Mouse (Mus musculus): ENCODE data around the gene Stim1.
A peak's percentile ranks its signal among the peaks of the same experiment; 100 is the strongest.
"Not testable (repeated sequence)": the region's sequence is repeated elsewhere in the genome, so short reads cannot be mapped to it uniquely, and the experiment has no call there.

Gene Stim1

DNA sequence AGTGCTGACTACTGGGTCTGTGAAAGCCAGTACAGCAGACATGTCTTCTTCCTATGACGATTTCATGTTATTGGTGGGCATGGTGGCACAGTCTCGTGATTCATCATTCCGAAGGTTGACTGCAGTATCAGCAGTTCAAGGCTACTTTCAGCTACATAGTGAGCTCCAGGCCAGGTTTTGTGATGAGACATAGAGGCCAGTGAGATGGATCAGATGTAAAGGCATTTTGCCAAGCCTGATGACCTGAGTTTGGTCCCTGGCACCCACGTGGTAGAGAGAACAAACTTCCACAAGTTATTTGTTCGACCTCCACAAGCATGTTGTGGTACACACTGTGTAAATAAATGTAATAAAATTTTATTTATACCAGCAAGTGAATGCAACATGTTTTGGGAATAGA lies 102.9 kb downstream of the Stim1 start:
- DNase-seq: peak; percentile 39

DNA sequence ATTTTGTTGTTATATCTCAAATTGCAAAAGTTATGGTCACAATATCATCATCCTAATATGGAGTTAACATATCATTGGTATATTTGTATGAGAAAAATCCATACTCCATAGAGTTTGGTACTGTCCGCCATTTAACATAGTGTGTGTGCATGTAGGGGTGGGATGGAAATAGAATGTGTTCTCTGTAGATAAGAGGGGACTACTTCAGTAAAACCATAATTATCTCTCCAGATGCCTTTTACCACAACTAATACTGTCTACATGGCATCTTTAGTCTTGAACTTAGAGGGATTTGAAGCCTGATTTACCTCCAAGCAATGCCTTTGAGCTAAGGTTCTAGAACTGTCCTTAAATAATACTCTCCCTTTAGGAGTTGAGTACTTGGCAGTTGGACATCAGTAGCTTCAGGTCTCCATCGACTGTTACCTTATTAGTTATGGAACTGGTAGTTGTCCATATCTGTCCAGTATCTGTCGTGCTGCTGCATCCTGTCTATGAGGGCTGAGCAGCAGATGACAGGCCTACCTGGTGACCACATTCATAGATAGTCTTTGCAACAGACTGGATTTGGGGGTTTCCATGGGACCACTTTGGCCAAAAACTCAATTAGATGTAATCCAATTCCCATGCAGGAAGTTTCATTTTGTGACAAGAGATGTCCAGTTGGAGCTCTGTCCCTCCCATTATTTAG lies 105.9 kb downstream of the Stim1 start:
- DNase-seq: no peak

DNA sequence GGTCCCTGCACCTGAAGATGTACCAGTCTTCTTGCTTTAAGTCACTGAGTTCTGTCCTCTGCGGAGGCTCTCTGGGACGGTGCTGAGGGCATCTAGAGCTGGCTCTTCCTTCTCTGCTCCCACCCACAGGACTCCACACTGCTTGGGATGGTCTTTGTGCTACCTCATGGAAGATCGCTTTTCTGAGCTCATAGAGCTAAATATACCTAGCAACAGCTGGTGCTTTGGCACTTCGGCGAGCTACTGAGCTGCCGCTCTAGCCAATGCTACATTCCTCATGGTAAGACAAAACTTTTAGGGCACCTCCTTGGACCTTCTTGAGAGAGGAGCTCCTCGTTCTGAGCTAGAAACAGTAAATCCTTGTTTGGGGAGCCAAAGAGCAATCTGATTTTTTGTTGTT lies 115.6 kb downstream of the Stim1 start:
- no peak for DNase-seq

DNA sequence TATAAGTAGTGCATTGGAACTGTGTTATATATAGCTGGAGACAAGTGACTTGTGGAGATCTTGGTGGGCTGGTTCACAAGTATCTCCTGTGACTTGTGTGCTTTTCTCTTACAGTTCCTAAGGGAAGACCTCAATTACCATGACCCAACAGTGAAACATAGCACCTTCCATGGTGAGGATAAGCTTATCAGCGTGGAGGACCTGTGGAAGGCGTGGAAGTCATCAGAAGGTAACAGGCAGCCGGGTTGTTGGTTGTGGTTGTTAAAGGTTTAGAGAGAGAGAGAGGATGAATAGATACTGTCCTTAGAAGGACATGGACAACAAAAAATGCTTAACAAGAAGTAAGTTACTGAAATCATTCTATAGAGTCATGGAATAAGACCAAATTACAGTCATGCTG lies 118.4 kb downstream of the Stim1 start:
- DNase-seq: no peak

DNA sequence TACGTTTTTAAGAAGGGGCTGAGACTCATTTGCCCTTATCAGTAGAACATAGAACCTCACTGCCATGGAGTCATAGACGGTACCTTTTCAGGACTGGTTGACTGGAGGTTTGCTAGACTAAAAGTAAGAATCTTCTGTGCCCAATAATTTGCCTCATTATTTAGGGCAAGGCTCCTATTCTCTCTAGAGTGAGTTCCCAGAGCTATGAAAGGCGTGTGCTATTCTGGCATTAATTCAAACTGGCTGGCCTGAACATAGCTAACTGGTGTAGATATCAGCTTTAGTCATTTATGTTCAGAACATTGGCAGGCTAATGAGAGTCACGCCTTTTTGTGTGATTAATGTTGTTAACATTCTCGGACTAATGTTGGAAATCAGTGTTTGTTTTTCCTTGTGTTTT lies 121.5 kb downstream of the Stim1 start:
- no peak for DNase-seq

DNA sequence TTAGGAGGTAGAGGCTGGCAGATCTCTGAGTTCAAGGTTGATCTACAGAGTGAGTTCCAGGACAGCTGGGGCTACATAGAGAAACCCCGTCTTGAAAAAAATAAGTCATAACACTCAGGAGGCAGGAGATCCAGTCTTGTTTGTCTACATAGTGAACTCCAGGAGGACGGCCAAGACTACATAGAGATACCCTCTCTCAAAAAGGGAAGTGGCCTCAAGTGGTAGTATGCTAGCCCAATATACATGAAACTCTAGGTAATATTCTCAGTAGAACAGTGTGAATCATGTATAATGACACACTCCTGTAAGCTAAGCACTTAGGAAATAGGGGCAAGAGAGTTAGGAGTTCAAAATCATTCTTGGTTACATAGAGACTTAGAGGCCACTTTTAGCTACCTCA lies 126.3 kb downstream of the Stim1 start:
- no peak for DNase-seq

DNA sequence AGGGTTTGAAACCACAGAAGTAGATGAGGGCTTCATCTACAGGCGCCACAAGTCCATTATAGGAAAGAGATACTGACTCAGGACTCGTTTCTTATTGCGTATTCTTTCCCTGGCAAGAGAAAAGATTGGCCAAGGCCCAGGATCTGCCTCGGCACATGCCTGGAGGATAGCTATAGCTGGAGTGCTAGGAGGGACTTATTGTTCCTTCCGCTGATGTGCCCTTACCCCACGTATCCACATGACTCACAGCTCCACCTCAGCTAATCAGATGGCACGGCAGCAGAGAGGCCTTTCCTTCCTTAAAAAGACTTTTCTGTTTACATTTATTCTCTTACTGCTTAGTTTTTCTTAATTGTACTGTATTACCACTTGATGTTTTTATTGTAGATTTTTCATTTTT lies 128.3 kb downstream of the Stim1 start:
- no peak for DNase-seq

DNA sequence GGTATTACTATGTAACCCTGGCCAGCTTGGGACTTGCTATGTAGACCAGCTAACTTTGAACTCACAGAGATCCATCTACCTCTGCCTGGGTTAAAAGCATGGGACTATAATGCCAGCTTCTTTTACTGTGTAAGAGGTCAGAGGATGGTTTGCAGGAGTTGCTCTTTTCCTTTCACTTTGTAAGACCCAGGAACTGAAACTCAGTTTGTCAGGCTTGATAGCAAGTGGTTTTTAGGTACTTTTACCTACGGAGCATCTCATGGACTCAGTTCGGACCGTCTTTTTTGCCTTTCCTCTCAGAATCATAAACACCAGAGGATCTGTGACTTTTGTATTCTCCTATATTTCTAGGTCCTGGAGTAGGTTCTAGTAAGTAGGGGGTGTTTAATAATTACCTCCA lies 128.7 kb downstream of the Stim1 start:
- DNase-seq: no peak

DNA sequence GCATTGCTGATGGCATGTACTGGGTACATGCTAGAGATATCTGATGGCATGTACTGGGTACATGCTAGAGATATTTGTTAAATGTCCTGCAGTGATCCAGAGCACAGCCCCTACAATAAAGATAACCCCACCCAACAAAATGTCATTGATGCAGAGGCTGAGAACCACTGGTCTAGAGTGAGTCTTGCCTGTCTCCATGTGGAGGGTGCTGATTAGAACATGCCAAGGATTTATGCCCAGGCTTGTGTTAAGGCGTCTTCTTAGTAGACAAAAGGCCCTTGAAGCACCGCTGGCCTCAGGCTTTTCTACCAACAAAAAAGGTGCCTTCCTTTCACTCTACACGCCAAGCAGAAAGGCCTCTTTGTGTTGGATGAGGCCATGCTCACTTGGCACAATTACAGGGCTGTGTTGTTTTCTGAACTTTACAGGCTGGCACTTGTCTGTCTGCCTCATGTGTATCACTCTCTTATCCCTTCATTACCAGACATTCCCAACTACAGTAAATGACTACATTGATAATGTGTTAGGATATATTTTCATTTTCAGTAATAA lies 131.7 kb downstream of the Stim1 start:
- DNase-seq: no peak

DNA sequence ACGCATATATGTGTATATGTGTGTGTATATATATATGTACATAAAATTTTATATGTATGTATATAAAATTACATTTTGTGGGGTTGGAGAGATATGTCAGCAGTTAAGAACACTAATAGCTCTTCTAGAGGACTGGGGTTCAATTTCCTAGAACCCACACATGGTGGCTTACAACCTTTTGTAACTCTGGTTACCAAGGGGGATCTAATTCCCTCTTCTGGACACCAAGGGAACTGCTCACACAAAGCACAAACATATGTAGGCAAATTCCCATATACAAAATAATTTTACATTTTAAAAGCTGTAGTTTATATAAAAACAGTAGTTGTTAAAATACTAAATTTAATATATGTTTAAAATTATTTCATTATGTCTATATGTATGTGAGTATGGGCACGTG lies 136.5 kb downstream of the Stim1 start:
- no peak for DNase-seq

DNA sequence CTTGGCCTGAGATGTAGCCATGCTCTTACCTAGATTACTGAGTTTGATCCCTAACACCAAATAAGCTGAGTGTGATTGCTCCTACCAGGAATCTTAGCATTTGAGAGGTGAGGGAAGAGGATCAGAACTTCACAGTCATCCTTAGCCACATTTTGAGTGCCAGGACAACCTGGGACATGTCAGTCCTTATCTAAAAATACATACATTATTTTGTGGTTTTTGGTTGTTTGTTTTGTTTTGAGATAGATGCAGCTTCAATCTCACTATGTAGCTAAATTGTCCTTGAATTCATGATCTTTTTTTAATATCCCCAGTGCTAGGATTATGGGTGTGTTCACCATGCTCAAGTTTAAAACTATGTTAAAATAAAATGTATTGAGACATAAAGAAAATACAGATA lies 139.8 kb downstream of the Stim1 start:
- DNase-seq: no peak

DNA sequence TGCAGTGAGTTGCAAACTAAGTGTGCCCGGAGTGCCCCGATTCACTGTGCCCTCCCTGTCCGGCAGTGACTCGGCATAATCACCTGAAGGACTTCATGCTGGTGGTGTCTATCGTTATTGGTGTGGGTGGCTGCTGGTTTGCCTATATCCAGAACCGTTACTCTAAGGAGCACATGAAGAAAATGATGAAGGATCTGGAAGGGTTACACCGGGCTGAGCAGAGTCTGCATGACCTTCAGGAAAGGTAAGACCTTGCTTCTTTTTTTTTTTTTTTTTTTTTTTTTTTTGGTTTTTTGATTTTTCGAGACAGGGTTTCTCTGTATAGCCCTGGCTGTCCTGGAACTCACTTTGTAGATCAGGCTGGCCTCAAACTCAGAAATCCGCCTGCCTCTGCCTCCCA lies 147.7 kb downstream of the Stim1 start:
- DNase-seq: not testable (repeated sequence)

DNA sequence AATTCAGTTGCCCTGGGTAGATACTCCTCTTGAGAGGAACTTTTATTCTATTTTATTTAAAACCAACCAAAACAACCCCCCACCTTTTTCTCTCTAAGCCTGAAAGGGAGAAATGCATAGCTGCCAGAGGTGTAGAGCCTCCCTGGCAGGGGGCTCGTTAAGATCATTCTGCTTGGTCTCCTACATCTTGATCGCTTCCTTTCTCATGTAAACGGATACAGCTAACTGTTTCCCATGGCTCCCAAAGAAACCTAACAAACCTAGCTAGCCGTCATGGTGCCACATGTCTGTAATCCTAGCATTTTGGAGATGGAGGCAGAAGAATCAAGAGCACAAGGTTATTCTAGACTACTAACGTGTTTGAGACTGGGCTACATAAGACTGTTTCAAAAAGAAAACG lies 148.2 kb downstream of the Stim1 start:
- DNase-seq: no peak

DNA sequence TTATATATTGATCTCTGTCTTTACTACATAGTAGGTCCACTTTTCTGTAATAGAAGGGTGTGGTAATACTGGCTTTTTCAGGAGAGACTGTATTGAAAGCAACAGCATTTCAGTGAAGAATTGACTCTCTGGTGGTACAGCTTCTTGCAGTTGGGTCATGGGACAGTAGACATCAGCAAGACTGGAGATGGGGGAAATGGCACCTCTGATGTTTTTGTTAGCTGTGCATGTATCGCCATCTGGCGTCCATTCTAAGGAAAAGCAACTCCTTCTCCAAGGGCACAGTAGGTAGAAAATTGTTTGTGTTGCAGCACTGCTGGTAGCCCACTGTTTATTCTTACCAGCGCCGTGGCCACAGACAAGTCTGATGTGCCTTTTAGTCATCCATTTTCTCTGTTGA lies 149.8 kb downstream of the Stim1 start:
- DNase-seq: peak; percentile 76

DNA sequence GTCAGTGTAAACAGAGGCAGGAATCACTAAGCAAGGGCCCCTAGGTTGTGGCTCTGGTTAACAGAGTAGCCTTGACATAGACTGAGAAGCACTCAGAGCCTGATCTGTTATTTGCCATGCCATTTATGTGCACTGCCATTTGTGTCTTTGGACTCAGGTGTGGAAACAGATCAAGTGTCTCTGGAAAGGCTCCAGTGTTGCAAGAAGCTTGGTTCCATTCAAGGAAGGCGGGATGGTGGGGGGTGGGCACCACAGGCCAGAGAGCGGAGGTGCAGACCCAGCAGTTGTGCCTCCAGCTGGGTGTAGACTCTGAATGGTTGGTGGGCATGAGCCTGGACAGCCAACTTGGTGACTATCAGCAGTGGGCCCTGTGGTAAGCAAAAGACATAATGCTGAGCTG lies 154.4 kb downstream of the Stim1 start:
- DNase-seq: no peak

DNA sequence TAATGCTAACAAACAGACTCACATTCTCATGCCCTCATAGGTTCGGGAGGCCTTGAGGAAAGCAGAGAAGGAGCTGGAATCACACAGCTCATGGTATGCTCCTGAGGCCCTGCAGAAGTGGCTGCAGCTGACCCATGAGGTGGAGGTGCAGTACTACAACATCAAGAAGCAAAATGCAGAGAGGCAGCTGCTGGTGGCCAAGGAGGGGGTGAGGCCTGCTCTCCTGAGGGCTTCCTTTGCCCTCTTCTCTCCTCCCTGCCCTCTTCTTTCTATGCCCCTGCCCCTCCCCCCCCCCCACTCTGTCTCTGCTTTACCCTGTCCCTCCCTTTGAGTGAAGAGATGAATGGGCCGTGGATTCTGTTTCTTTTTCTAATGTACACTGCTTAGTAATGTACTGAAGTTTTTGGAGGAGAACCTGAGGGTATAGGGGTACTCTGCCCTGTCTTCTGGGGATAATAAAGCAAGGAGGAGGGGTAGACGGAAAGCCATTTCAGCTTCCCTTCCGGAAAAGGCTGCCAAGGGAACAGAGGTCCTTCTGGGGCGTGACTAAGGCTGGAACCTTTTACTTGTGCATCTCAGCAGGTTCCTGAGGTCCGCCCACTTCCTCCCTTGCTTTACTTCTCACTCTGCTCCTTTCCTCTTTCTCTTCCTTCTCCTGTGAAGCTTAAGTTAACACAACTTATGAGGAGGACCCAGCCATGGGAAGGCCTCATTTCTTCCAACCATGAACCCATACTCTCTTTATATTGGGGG lies 158.5 kb downstream of the Stim1 start:
- DNase-seq: no peak

DNA sequence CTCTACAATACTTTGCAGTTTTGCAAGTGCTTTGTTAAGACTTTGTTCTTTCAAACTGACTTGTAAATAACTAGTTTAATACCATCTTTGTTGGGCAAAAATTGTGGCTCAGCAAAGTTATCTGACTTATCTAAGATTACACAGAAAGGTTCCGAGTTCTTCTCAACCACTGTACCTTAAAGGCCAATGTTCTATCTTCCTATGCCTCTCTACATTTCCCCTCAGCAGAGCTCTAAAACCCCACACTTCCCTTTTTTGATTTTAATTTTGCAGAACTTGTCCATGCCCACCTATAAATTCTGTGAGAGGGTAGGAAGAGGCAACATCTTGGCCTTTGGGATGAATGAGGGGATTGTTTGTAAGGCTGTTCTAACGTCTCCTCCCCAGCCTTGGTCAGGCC lies 166.7 kb downstream of the Stim1 start:
- no peak for DNase-seq

DNA sequence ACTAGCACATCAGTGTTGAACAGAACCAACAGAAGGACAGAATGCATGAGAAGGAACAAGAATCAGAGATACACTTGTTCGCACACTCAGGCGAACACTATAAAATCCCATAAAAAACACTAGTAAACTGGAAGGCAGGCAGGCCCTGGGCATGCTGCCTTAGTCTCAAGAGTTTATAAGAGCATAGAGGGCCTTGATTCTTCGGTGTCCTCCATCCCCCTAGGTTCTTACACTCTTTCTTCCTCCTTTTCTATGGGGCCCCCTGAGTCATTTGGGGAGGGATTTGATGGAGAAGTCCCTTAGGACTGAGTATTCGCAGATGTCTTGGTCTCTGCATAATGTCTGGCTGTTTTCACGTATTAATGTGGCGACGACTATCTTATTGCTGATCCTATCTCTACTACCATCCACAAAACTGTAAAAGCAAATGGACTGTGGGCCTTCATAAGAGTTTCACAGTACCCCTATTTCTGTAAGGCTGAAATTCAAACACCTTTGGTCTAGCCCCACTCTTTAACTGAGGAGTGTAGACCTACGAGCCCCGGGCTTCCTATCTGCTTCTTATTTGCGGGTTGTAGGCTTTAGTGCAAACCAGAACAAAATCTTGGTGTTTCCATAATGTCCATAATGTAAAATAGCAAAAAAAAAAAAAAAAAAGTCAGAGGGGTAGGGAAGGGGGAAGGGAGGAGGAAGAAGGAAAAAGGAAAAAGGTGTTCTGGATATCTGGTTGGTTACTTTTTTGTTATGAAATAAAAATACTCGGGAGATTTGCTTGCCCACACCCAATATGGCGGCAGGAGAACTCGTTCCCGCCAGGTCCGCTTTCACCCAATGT lies 173.4 kb downstream of the Stim1 start:
- peak; percentile 35 for DNase-seq

DNA sequence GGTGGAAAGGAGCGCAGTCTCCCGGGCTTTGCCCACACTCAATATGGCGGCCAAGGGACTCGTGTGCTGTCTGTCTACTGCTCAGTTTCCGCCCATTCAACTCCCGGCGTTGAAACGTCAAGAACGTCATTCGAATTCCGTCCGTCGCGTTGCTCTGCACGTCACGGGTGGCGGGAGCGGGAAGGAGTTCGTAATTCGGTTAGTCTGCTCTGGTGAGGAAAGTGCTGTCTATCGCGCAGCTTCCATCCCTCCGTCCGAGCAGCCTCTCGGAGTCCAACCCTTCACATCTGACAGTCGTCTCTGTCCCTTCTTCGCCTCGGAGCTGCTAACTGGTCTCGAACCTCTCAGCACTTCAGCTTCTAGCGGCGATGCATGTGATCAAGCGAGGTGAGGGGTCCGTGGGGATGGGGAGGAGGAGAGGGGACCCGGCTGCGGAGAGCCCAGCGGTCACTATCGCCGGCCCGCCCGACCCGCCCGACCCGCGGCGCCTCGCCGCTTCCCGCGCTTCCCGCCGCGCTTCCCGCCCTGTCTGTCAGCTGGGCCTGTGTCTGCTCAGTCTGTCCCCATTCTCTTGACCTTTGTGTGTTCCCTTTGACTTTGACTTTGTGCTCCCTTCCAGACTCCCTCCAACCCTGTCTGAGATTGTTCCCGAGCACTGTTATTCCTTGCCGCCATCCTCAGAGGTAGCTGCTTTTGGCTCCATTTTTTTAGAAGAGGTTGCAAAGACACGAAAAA lies 174.2 kb downstream of the Stim1 start, which contains the start of gene Rrm1:
TSS of gene Rrm1 (plus strand) at position 39 of the 735 bp plus-strand sequence.
- DNase-seq: peak; percentile 95

DNA sequence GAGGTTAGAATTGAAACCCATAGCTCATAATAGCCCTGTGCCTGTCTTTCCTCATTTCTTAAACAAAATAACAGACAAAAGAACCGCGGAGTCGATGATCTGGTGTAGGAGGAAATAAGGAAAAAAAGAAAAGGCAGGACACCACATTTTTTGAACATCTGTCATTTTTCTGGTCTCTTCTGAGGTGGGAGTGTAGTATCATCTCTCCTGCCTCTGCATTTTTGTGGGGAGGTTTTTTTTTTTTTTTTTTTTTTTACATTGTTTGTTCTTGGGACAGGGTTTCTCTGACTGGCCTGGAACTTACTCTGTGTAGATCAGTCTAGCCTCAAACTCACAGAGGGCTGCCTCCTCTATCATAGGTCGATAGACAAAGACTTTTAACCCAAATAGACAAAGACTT lies 174.8 kb downstream of the Stim1 start:
- DNase-seq: no peak

DNA sequence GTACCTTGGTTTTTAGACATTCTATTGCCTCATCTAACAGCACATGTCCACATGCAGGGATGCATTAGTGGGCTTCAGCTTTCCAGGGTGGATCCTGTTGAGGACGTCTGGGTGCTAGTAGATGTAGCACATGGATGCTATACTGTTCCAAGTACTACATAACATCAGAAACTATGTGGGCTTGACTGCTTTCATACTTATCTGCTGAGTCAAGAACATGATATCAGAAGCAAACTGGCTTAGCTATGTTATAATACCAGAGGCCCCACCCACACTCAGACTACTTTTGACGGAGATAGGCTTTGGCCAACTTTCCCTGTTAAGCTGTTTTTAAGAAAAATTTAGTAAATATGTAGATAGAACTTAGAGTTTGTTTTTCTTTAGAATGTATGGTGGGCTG lies 176.7 kb downstream of the Stim1 start:
- DNase-seq: no peak

DNA sequence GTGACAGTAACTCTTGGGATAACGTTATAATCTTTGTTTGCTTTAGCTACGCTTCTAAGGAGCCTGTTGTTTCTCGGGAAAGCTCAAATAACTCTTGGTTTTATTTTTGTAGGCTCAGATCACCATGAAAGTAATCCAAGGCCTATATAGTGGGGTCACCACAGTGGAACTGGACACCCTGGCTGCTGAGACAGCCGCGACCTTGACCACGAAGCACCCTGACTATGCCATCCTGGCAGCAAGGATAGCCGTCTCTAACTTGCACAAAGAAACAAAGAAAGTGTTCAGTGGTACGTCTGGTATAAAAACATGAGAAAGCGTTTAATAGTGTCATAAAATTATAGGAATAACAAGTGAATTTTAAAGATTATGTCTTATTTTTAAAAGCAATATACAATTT lies 178.8 kb downstream of the Stim1 start:
- DNase-seq: no peak
